Mouse (Mus musculus) skeletal muscle tissue, adult 2 months (tissue): Measurements from ENCODE around the gene Cd47.

Experiments
- DNase-seq: peaks from one replicate; pipeline ENCODE4 v3.0.0-alpha.2; 2012; ENCODE audit warnings: low read depth, low spot score

The Cd47 gene

DNA sequence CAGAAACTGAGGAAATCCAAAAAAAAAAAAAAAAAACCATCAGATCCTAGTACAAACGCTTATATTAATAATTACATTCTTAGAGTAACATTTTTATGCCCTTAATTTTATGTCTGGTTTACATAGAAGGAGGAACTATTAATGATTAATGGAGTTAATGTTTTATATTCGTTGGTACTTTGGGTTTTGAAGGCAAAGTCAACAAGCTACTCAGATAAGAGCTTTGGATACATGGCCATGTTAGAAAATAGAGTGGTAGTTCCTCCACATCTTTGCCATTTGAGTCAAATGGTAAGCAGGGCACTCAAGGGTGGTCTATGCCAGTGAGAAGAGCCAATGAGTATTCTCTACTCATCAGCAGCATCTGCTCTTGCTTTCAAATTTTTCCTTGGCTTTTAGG lies 66.3 kb downstream of the Cd47 start:
- DNase-seq: no peak

DNA sequence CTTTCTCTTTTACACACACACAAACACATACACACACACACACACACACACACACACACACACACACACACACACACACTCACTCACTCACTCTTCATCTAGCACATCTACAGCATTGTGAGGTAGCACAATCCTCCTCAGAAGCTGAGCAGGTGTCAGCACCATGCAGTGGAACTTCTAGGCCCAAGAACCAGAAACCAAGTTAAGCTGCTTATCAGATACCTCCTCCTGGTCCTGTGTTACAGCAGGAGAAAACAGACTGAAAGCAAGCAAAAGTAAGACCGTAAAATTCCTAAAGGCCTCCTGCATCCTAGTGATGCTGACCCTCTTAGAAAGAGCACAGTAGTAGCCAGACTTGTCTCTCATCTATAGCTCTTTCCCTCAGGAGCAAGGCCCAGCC lies 67.9 kb downstream of the Cd47 start:
- no peak for DNase-seq

GRCm38 (mm10) chr16:49873918-49874317 lies 73.6 kb downstream of the Cd47 start:
- no peak for DNase-seq

GRCm38 (mm10) chr16:49874546-49874945 lies 74.2 kb downstream of the Cd47 start:
- no peak for DNase-seq

DNA sequence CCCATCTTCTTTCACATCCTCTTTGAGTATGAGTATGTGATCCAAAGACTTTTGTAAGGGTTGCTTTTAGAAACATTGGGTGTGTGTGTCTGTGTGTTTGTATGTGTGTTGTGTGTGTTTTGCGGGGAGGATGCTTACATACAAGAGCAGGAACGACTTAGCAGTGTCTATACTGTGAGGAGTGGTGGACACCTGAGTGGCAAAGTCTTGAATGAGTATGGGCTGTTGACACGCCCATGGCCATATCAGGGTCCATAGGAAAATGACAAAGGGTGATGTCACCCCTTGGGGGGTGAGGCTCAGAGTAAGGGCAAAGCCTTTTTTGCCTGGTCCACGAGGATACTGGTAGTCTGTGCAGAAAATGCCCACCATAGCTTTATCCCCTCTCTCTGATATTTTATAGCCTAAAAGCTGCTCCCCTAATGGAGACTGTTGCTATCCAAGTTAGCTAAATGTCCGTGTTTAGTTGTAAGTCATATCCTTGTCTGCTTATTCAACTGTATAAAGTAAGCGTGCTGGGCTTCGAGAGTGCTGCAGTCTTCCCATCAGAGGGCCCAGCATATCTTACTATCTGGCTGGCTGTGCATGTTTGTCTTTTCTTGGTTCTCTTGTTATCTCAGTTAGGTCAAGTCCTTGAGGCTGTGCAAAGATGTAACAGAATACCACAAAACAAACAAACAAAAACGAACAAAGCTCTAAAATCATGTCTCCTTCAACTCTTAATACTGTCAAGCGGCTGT lies 76.1 kb downstream of the Cd47 start:
- DNase-seq: no peak

DNA sequence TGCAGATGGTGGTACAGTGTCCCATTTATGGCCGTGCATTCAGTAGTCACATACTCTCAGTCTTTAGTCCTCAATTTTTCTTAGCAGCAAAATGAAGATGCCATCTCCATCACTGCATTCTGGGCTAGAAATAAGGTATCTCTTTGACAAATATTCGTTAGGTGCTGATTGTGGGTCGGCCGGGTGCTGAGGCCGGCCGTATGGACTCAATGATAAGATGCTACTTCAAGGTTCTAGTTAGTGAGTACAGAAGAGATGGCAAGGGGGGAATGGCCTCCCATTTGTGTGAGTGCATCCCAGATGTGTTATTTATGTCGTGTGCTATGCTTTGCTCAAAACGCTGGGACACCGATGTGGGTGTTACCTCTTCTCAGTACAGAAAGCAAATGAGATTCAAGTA lies 76.9 kb downstream of the Cd47 start:
- DNase-seq: no peak

- DNase-seq: no peak
Measured at GRCm38 (mm10) chr16:49878051-49878450, 77.7 kb downstream of the Cd47 start.

DNA sequence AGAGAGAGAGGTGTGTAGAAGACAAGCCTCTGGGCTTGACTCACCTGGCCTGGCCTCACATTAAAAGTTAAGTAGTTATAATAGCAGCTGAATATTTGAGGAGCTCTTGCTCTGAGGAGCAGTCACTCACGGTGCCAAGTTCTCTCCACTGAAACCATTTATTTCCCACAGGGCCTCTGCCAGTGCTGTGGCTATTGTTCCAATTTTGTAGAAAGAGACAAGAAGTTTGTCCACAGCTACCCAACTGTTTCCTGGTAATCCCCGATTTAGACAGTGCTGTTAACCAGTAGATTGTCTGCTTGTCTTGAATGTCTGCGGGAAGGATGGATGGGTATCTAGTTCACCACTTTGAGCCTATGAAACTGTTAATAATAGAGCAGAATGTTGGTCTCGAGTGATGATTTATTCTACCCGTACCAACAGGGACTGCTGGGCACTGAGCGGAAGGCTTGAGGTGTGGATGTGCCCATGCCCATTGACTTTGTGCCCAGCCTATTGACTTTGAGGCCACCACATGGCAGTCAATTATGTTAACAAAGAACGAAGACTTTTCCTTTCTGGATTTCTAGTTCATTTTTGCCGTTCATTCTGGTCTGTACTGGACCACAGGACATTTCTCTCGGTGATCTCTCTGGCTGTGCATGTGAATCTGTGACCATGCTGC lies 86.2 kb downstream of the Cd47 start:
- no peak for DNase-seq

DNA sequence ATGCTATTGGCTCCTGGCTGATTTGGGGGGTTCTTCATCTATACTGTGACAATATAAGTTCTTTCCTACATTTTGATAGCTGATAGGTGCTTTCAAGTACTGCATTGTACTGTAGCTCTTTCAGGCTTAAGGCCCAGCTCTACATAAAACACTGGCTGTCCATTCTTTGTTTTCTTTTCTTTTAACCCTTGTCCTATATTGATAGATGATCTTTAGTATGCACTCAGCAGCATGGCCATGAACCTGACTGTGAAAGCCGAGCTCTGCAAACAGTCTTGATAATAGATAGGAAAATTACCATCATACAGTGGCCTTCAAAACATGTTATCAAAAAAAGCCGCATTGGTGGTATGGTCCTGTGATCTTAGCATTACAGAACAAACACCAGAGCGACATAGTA lies 87.0 kb downstream of the Cd47 start:
- DNase-seq: no peak

DNA sequence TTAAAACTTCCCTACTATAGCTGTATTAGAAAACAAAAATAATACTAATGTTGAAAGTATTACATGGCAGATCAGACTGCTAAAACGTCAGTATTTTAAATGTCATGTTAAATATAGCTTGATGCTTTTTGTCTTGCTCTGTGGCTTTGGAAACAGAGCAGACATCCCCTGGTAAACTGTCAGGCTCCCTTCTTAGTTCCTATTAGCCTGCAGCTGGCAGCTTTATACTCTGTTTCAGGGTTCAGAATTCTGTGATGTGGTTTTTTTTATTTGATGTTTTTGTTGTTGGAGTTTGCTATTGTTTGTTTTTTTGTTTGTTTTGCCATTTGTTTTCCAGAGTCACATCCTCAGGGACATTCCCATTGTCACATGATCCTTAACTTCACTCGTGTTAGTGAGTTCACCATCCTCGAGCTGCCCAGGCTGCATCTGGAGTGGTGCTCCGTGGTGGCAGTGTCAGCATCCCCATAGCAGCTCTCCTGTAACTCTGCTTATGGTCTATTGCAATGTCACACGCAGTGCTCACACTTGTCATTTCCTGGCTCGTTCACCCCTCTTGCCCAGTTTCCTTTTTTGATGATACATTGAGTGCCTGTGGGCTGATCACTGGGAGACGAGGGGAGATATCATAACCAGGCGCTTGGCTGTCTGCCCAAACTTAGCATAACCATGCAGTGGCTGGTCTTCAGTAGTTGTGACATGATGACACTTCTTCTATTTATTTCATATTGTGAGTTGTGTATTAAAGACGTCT lies 87.7 kb downstream of the Cd47 start:
- peak; percentile 18 for DNase-seq

- DNase-seq: no peak
Measured at GRCm38 (mm10) chr16:49889031-49889655, 88.8 kb downstream of the Cd47 start.

GRCm38 (mm10) chr16:49892252-49892651 lies 91.9 kb downstream of the Cd47 start:
- no peak for DNase-seq

DNA sequence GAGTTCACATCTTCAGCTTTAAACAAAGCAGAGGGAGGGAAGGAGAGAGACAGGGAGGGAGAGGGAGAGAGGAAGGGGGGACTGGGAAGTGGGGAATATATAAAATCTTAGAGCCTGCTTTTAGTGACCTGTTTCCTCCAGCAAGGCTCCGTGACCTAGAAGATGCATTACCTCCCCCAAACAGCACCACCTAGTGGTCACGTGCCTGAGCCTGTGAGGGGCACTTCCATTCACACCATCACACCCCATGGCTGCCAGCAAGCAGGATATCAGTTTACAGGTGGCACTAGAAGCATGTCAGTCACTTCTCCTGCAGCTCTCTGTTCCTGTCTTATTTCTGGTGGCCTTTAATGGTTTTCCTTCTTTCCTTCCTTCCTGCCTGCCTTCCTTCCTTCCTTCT lies 92.6 kb downstream of the Cd47 start:
- no peak for DNase-seq

- DNase-seq: no peak
Measured at GRCm38 (mm10) chr16:49894624-49895023, 94.3 kb downstream of the Cd47 start.

DNA sequence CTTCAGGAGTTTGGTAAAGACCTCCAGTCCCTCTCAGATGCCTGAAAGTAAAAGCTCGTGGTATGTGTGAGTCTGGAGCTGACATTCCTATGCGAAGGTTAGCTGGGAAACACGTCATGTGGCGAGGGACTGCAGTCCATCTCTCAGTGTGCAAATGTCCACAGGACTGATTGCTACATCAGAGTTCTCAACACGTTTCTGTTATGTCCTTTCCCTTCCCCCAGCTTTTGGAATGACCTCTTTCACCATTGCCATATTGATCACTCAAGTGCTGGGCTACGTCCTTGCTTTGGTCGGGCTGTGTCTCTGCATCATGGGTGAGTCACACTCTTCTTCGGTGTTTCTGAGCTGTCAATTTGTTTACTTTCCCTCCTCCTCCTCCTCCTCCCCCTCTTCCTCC lies 95.8 kb downstream of the Cd47 start:
- no peak for DNase-seq

- no peak for DNase-seq
Measured at GRCm38 (mm10) chr16:49901395-49901794, 101.1 kb downstream of the Cd47 start.

- DNase-seq: no peak
Measured at GRCm38 (mm10) chr16:49902083-49902482, 101.8 kb downstream of the Cd47 start.

DNA sequence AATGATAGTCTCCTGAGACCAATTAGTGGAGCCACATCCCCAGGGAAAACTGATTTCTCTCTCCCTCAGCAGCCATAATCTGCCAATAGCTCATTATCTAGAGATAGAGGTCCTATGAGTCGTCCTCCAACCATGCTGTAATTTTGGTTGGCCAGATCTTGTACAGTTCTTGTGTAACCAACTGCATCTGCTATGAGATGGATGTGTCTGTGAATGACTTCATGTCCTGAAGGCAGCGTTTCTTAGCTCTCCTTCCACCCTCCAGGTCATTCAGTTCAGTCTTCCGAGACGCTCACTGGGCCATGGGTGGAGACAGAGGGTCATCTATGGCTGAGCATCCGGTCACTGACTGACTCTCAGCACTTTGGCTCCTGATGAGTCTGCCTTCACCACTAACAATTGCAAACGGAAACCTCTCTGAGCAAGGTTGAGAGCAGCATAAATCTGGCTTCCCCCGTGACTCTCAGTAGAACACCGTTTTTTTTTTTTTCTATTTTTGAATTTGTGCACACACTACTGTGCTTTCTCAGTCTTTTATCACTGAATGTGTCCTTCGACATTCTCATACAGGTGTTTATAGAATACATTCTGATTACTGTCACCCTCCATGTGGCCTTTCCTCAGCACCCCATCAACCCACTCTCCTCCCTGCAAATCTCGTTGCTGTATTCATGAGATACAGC lies 104.1 kb downstream of the Cd47 start:
- DNase-seq: no peak

- DNase-seq: no peak
Measured at GRCm38 (mm10) chr16:49905041-49905440, 104.7 kb downstream of the Cd47 start.

DNA sequence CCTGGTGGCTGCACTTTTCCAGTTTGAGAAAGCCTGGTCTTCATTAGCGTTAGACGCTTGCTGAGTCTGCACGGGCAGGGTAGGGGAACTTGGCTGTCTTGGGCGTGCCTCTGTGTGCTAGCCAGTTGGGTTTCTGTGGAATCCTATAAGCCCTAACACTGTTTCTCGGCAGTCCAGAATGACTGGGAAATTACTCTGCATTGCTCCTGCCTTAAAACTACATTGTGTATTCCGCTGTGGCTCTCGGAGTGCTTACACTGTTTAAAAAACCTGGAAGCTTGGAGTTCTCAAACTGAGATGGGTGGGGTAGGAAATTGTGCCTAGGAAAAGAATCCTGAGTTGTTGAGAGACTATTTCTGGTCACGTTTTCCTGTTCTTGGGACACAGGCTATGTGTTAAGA lies 105.3 kb downstream of the Cd47 start:
- no peak for DNase-seq

DNA sequence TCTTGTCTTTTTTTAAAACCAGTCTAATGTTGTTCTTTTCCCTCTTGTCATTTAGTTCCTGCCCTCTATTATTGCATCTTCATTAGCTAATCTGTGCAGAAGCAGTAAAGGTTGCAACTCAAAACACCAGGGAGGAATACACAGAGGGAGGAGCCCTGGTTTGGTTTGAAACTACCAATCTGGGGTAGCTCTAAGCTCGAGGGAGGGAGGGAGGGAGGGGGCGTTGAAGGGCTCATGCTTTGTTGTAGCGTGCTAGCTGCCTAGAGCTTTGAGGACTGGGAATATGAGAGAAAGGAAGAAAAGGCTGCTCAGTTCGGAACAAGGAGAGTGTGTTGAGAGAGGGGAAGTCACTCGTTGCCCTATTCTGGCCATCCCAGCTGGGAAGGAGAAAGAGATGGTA lies 105.7 kb downstream of the Cd47 start:
- DNase-seq: no peak

DNA sequence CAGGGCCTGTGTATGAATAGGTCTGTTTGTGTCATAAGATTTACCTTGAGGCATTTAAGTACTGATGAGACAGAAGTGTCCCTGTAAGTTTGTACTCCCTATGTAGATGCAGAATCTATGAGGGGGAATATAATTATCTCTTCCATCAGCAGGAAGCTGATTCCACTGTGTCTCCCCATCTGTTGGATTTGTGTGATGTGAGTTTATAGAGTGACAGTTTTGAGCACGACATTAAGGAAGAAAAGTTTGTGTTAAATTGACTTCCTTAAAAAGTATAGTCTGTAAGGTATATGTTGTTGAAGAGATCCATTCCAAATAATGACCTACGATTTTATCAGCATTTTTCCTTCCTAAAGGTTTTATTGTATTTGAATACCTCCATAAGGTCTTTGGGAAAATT lies 106.6 kb downstream of the Cd47 start:
- no peak for DNase-seq
